Mouse (Mus musculus) liver, embryonic 11.5 days (tissue): ENCODE measurements around the gene Cdkn2c. TPM values are rescaled to one million over a fixed set of nuclear protein-coding genes. Genes with fewer than 3 reads are reported as not detected.
"Not testable (repeated sequence)": the region's sequence is repeated elsewhere in the genome, so short reads cannot be mapped to it uniquely, and the experiment has no call there.

ENCODE experiments used
- ATAC-seq: fragments of 200-750 bp; cut with Nextera tagmentation; replicated peaks from 2 replicates; pipeline ENCODE4 v1.8.0; 2017; ENCODE audit warnings: moderate number of reproducible peaks, mild to moderate bottlenecking, moderate TSS enrichment, moderate library complexity; ENCODE audit not compliant: low FRiP score
- DNase-seq: peaks from one replicate; pipeline ENCODE4 v3.0.0-alpha.2; 2017; ENCODE audit warnings: low spot score
- H3K27ac ChIP-seq: fragments of 300-500 bp; sonication (generic); 2 replicates; pipeline ENCODE4 v1.5.1; 2014; ENCODE audit warnings: mild to moderate bottlenecking, low read depth, low read length, control low read depth
- H3K27me3 ChIP-seq: fragments of 300-500 bp; sonication (generic); replicated peaks from 2 replicates; pipeline ENCODE4 v1.6.1; 2014; ENCODE audit warnings: low read length, mixed read lengths; ENCODE audit not compliant: control insufficient read depth, insufficient read depth
- H3K36me3 ChIP-seq: fragments of 300-500 bp; sonication (generic); 2 replicates; pipeline ENCODE4 v1.6.1; 2014; ENCODE audit warnings: mild to moderate bottlenecking, low read length, moderate library complexity, mixed read lengths; ENCODE audit not compliant: control insufficient read depth, insufficient read depth
- H3K4me1 ChIP-seq: fragments of 300-500 bp; sonication (generic); replicated peaks from 2 replicates; pipeline ENCODE4 v1.6.1; 2014; ENCODE audit warnings: low read length, mixed read lengths; ENCODE audit not compliant: control insufficient read depth, insufficient read depth
- H3K4me2 ChIP-seq: fragments of 300-500 bp; sonication (generic); 2 replicates; pipeline ENCODE4 v1.6.1; 2014; ENCODE audit warnings: mild to moderate bottlenecking, control low read depth, moderate library complexity
- H3K4me3 ChIP-seq: fragments of 300-500 bp; sonication (generic); 2 replicates; pipeline ENCODE4 v1.5.1; 2014; ENCODE audit warnings: low read depth, low read length, control low read depth
- H3K9ac ChIP-seq: fragments of 300-500 bp; sonication (generic); 2 replicates; pipeline ENCODE4 v1.6.1; 2014; ENCODE audit warnings: low read depth, low read length, control low read depth
- H3K9me3 ChIP-seq: fragments of 300-500 bp; sonication (generic); 2 replicates; pipeline ENCODE4 v1.6.1; 2016; ENCODE audit warnings: low read length, inconsistent platforms, mixed read lengths; ENCODE audit not compliant: control insufficient read depth
- WGBS: fragments of 180-500 bp; shearing (Covaris S2); extraction: QIAGEN DNeasy Blood & Tissue Kit; methylation state at CpG from one replicate; pipeline ENCODE4 v1.1.7; 2014; 5-methylcytosine and 5-hydroxymethylcytosine counted together
- polyA plus RNA-seq: library from polyadenylated mRNA; unstranded; fragments of >200 nt; fragmentation: Nextera tagmentation; extraction: Ambion mirVana; gene quantifications from 2 replicates; pipeline ENCODE4 v1.2.1, GENCODE M21; 2014

Gene Cdkn2c
- 6.8 and 7.3 TPM in 2 replicates for polyA plus RNA-seq

DNA sequence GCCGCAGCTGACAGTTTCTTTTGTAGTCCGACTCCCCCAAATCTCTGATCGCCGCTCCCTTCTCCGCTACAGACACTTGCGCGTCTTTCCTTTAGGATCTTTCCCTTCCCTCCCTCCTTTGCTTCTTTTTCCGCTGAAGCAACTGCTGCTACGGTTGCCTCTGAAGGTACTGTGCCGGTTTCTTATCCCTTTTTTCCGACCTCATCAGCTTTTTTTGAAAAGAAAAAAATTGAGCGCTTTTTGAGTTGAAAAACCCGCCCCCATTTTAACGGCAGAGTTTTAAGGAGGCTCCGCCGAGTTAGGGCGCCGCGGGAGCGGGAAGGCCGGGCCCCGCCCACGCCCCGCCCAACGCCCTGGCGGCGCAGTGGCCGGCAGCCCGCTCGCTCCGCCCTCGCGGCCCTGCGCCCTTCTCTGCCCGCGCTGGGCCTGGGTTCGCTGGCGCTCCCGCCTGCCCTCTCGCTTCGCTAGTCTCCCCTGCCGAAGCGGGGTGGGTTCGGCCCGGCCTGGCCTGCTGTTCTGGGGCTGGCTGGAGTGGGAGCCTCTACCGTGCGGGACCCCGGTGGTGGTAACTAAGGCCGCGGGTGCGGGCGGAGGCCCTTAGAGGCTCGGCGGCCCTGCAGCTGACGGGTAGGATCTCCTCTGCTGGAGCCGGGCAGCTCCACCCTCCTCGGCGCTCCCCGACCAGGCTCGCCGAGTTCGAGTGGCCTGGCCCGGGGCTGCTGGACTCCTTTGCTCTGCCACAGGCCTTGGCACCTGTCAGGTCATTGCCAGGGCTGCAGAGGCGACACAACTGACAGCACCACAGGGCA is at the start of gene Cdkn2c:
TSS of gene Cdkn2c (minus strand) at position 729 of the 809 bp plus-strand sequence.
- H3K9me3 ChIP-seq, result no peaks in the 10 kb centered on the region
- peaks cover 25% of the 10 kb centered on the region for H3K27me3 ChIP-seq
- under 1% methylated on average over 64 of the region's 64 CpGs for WGBS
- peak within 1 kb of the TSS; percentile 98 for H3K4me2 ChIP-seq
- H3K4me3 ChIP-seq, result peak within 1 kb of the TSS; percentile 79
- ATAC-seq (peak; percentile 94), DNase-seq (peak; percentile 91)
- H3K4me1 ChIP-seq, result peaks cover 4% of the 10 kb centered on the region; the same call in 1 of the 2 replicates
- H3K27ac ChIP-seq, result peak within 1 kb of the TSS; percentile 94
- no peaks in the 10 kb centered on the region for H3K36me3 ChIP-seq
- H3K9ac ChIP-seq, result peak within 1 kb of the TSS; percentile 95

DNA sequence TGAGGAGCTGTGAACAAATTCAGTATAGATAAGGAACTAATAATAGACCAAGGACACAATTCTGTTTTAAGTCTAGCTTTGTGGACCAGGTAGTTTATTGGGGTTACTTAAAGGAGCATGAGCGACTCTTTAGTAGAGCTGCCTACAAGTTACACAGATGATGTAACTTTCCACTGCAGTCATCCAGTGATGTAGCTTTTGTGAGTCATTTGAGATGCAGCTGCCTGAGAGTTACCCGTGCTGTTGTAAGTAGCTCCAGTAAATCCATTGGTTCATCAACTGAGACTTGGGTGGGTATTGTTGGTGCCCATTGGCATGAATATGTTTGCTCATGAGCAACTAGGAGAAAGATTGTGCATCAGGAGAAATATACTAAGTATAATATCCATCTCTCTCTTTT is 38.4 kb upstream of the Cdkn2c start:
- Histone ChIP-seq H3K27me3 (no peaks in the 10 kb centered on the region), H3K9me3 (no peaks in the 10 kb centered on the region), H3K4me1 (no peaks in the 10 kb centered on the region), H3K4me3 (no peak overlapping the region), H3K4me2 (no peak overlapping the region), H3K36me3 (no peaks in the 10 kb centered on the region), H3K27ac (no peak overlapping the region), H3K9ac (no peak overlapping the region)
- ATAC-seq, result no peak
- no peak for DNase-seq
- WGBS, result 91% methylated on average over 2 of the region's 2 CpGs

DNA sequence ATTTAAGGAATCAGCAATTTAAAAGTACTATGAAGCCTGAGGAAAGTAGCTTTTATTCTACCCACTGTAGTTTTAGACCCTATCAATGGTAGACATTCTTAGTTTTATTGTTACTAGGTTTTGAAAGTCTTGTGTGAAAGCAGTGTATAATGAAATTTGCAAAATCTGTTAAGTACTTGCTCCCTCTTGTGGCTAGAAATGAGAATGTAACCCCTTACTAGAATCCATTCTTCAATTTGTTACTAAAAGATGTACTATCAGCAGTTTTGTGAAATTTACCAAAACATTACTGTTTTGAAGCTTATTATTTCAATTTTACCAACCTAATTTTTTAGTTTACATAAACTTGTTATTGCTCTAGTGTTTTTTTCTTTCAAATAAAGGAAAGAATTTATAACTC is 36.6 kb upstream of the Cdkn2c start:
- H3K4me1 ChIP-seq, result no peaks in the 10 kb centered on the region
- H3K4me2 ChIP-seq, result no peak overlapping the region
- no peaks in the 10 kb centered on the region for H3K9me3 ChIP-seq
- no peaks in the 10 kb centered on the region for H3K36me3 ChIP-seq
- no peak for DNase-seq
- no peak overlapping the region for H3K27ac ChIP-seq
- no peak overlapping the region for H3K4me3 ChIP-seq
- H3K9ac ChIP-seq, result no peak overlapping the region
- no peaks in the 10 kb centered on the region for H3K27me3 ChIP-seq
- no peak for ATAC-seq

DNA sequence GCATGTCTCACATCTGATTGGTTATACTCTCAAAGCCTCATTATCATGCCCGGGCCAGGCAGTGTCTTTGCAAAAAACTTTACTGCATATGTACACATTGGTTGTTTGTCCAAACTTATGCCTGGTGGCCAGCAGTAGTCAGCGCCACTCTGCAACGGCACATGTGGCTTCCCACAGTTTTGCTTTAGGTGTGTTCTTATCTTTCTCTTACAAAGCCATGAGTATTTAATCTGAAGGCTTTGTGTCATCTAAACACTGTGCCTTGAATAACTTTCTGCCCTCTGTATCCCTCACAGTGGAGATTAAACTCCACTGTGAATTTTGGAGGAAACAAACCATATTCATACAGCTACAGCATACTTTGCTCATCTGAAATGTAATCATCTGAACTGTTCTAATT is 33.7 kb upstream of the Cdkn2c start:
- not testable (repeated sequence) for H3K9me3 ChIP-seq, H3K4me3 ChIP-seq, H3K27ac ChIP-seq, H3K36me3 ChIP-seq, H3K4me1 ChIP-seq, H3K4me2 ChIP-seq, DNase-seq, H3K27me3 ChIP-seq, H3K9ac ChIP-seq
- 73% methylated on average over 3 of the region's 3 CpGs for WGBS
- peak; percentile 61 for ATAC-seq

DNA sequence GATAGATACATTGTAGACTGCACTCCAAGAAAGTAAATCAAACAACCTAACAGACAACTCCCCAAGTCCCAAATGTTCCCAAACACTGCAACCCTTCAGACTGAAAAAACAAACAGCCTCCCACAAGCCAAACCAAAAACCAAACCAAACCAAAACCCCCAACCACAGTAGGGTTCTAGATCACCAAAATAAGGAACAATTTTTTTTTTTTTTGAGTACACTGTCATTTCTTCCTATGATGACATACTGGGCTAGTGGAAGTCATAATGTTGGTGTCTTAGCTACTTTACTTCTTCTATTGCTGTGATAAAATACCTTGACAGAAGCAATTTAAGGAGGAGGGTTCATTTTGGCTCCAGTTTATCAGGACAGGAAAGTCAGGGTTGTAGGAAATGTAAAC is 25.7 kb upstream of the Cdkn2c start:
- Histone ChIP-seq H3K27ac (no peak overlapping the region), H3K9ac (no peak overlapping the region), H3K4me1 (no peaks in the 10 kb centered on the region), H3K9me3 (peaks cover 11% of the 10 kb centered on the region), H3K4me2 (no peak overlapping the region), H3K27me3 (no peaks in the 10 kb centered on the region), H3K4me3 (no peak overlapping the region), H3K36me3 (peaks cover 6% of the 10 kb centered on the region; the same call in 1 of the 2 replicates)
- ATAC-seq, result no peak
- no peak for DNase-seq

DNA sequence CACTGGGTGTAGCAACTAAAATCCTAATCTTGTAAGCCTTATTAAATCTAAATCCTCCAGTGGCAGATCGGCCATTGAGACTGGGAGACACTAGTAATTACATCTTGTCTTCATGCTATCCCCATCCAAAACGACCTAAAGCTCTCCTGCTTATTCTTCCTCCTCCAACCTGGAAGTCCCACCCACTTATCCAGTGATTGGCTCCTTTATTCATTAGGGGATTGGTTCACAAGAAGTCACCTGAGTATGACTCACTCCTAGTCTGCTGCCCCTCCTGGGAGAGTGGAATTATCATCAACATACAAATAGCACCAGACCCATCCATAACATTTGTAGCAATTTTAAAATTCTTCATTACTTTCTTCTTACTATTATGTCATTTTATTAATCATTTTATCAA is 16.6 kb upstream of the Cdkn2c start:
- Histone ChIP-seq H3K27ac (no peak overlapping the region), H3K27me3 (no peaks in the 10 kb centered on the region), H3K4me2 (no peak overlapping the region), H3K4me1 (no peaks in the 10 kb centered on the region), H3K36me3 (no peaks in the 10 kb centered on the region), H3K9me3 (no peaks in the 10 kb centered on the region), H3K9ac (no peak overlapping the region), H3K4me3 (no peak overlapping the region)
- 59% methylated on average over 2 of the region's 2 CpGs for WGBS
- ATAC-seq (no peak), DNase-seq (no peak)

DNA sequence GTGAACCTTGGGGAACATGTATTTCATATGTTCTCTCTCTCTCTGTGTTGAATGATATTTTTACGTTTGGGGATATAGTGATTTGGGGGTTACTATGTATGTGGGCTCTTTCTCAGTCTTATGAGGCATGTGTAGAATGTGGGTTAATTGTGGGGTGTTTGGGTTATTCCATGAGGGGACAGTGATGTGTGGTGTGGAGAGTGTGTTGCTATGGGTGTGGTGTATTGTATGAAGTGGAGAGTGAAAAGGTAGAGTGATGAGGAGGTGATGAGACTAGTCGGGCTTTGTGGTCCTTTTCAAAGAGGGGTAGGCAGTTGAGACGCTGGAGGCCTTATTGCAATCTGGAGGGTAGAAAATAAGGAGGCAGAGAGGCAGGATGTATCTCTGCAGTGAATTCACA is 10.2 kb upstream of the Cdkn2c start:
- no peaks in the 10 kb centered on the region for H3K36me3 ChIP-seq
- H3K4me3 ChIP-seq, result peak overlapping the region; percentile 70
- DNase-seq (no peak), ATAC-seq (no peak; the same call in 1 of the 2 replicates)
- H3K27me3 ChIP-seq, result no peaks in the 10 kb centered on the region
- peak overlapping the region; percentile 80 for H3K9ac ChIP-seq
- H3K9me3 ChIP-seq, result no peaks in the 10 kb centered on the region
- H3K4me2 ChIP-seq, result peak overlapping the region; percentile 84
- peak overlapping the region; percentile 96 for H3K27ac ChIP-seq
- peaks cover 3% of the 10 kb centered on the region; the same call in 1 of the 2 replicates for H3K4me1 ChIP-seq
- WGBS, result under 1% methylated on average over 3 of the region's 3 CpGs

DNA sequence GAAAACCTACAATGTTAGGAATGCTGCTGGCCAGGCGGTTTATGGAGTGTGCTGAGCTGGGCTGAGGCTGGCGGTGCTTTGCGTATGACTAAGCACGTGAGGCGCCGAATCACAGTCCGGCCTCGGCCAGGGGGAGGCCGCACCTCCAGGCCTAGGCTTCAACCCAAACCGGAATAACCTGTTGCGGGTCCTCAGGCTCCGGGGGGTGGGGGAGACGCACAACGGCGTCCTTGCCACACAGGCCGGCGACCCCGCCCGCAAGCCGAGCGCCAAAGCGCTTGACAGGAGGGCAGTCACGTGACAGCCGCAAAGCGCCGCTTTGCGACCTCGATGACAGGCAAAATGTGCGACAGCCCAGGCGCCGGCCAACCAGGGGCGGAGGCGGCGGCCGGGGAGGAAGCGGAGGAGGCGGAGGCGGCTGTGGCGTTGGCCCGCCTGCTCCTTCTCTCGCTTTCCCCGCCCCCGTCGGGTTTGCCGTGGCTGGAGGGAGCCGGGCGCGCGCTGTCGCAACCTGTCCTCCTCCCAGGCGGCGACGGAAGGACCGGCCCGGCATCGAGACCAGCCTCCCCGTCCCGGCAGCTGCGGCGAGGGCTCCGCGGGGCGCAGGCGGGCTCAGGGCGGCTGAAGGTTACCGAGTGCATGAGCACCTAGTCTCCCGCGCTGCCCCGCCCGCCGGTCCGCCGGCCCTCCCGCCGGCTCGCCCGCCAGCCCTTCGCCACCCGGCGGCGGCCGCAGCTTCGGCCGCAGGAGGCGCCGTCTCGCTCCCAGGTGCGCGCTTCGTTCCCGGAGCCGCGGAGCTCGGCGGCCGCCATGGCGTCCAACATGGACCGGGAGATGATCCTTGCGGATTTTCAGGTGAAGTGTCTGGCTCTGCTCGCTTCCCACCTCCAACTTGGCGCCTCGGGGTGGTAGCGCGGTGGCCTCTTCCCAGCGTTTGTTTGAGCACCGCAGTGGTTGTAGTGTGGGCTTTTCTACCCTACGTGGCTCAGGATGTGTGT is 9.5 kb upstream of the Cdkn2c start, which contains the start of gene Faf1:
TSS of gene Faf1 (plus strand) at position 371 of the 998 bp plus-strand sequence.
- peak; percentile 97 for DNase-seq
- Histone ChIP-seq H3K27ac (peak within 1 kb of the TSS; percentile 96), H3K4me1 (peaks cover 3% of the 10 kb centered on the region; the same call in 1 of the 2 replicates), H3K27me3 (no peaks in the 10 kb centered on the region), H3K9ac (peak within 1 kb of the TSS; percentile 80), H3K4me3 (peak within 1 kb of the TSS; percentile 70), H3K36me3 (no peaks in the 10 kb centered on the region), H3K4me2 (peak within 1 kb of the TSS; percentile 84), H3K9me3 (no peaks in the 10 kb centered on the region)
- under 1% methylated on average over 97 of the region's 107 CpGs for WGBS
- peak; percentile 96 for ATAC-seq
